Mouse (Mus musculus) layer of hippocampus, adult 8-10 months (tissue): ENCODE results near the gene Nfx1. TPM values are rescaled to one million over a fixed set of nuclear protein-coding genes. Genes with fewer than 3 reads are reported as not detected.
A peak's percentile ranks its signal among the peaks of the same experiment; 100 is the strongest.

Experiments
- DNase-seq, 2 experiments: peaks; one replicate each; pipeline ENCODE4 v3.0.0; 2022; ENCODE audit warnings: low spot score in 2 of 2
- total RNA-seq, 4 experiments: library from RNA; stranded (reverse); gene quantifications; 2 replicates each; pipeline ENCODE4 v1.2.4; 2022

Gene Nfx1
- total RNA-seq, 4 experiments from 2014 or later: 69.6 to 78.0 (median 76.1) TPM

GRCm38 (mm10) chr4:40975678-40976077, 5.0 kb downstream of the Nfx1 start:
- no peak for DNase-seq

GRCm38 (mm10) chr4:40976651-40977050, 5.9 kb downstream of the Nfx1 start:
- DNase-seq: no peak

GRCm38 (mm10) chr4:40979430-40979829, 8.7 kb downstream of the Nfx1 start:
- DNase-seq: no peak

- DNase-seq: no peak
Measured at GRCm38 (mm10) chr4:40982486-40982885, 11.8 kb downstream of the Nfx1 start.

GRCm38 (mm10) chr4:40983686-40984085, 13.0 kb downstream of the Nfx1 start:
- no peak for DNase-seq

DNA sequence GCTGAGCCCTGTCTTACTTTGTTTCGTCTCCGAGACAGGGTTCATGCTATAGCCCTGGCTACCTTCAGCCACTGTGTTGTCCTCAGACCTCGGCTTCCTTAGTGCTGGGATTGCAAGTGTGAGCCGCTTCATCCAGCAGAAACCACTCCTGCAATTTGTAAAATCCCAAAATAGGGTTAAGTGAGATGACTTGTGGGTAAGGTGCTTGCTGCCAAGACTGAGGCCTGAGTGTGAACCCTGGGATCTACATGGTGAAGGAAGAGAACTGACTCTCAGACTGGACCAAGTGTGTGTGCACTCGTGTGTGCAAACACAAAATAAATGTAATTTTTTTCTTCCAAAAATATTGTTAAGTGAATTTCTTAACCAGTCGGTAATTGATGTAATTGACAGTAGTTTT, 18.9 kb downstream of the Nfx1 start:
- DNase-seq: no peak

GRCm38 (mm10) chr4:40996302-40996701, 25.6 kb downstream of the Nfx1 start:
- DNase-seq: no peak

DNA sequence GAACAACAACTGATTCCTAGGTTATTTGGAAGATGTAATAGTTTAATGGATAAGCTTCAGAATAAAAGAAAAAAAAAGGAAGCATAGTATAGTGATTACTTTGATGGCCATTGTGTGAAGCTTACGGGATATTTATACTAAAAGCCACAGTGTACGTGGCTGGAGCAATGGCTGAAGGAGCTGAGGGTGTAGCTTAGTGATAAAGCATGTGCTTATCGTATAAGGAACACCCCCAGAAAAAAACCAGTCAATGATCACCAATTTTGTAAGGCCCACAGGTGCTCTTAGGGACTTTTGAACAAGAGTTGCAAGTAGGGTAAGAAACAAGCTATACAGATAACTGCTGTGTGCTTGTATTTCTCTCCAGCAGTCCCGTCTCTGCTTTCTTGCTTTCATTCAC, 27.2 kb downstream of the Nfx1 start:
- DNase-seq: no peak

DNA sequence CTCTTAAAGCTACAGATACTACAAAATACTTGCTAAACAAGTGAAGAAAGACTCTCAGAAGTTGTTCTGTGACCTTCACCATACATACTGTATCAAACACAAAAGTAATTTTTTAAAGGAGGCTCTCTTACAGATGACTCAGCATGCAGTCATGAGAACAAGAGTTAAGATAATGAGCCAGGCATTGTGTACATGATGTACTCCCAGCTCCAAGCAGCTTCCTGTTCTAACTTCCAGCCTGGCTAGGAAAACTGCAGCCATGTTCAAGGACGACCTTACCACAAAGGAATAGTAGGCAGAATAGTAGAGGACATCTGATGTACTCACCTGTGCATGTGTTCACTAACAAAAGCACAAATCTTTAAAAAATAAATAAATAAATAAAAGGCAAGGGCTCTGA, 29.6 kb downstream of the Nfx1 start:
- no peak for DNase-seq

GRCm38 (mm10) chr4:41000842-41001639, 30.3 kb downstream of the Nfx1 start:
- DNase-seq: no peak

DNA sequence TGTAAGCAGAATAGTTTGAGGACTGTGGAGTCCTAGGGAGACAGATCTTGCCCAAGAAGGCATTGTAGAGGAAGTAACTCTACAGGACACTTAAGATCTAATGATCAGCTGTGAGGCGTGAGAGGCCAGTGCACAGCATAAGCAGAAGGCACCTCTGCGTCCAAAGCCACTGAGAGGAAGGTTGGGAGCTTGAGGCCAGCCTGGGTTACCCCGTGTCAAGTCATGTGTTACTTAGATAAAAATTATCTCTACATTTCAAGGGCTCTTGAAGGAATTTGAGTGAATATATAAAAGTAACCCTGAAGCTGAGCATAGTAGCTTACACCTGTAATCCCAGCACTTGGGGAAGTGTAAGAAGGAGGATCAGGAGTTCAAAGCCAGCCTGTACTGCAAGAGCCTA, 42.6 kb downstream of the Nfx1 start:
- DNase-seq: no peak

GRCm38 (mm10) chr4:41015798-41016197, 45.1 kb downstream of the Nfx1 start:
- DNase-seq: no peak

GRCm38 (mm10) chr4:41021094-41021493, 50.4 kb downstream of the Nfx1 start:
- DNase-seq: no peak

- DNase-seq: no peak
Measured at GRCm38 (mm10) chr4:41026086-41026787, 55.5 kb downstream of the Nfx1 start.

GRCm38 (mm10) chr4:41027872-41028271, 57.2 kb downstream of the Nfx1 start:
- no peak for DNase-seq

GRCm38 (mm10) chr4:41028272-41028671, 57.6 kb downstream of the Nfx1 start:
- no peak for DNase-seq

GRCm38 (mm10) chr4:41029372-41029771, 58.7 kb downstream of the Nfx1 start:
- DNase-seq: peak; percentile 66 to 77

- no peak for DNase-seq
Measured at GRCm38 (mm10) chr4:41031242-41031641, 60.5 kb downstream of the Nfx1 start.

- no peak for DNase-seq
Measured at GRCm38 (mm10) chr4:41037942-41038341, 67.2 kb downstream of the Nfx1 start.

GRCm38 (mm10) chr4:41040983-41041382, 70.3 kb downstream of the Nfx1 start:
- no peak for DNase-seq

DNA sequence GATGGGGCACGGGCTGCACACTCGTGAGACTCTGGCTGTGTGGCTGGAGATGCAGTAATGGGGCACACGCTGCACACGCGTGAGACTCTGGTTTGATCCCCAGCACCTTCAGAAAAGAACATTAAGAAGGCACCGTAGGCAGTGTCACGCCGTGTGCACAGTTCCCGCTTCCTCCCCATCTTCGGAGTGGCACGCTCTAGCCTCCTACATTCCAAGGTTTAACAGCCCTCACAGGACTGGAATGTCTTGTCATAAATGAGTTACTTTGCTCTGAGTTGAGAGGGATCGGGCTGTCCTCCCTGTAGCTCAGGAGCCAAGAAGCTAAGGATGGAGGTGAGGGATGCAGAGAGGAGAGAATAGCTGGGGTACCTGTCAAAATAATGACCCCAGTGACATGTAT, 72.2 kb downstream of the Nfx1 start:
- DNase-seq: no peak

DNA sequence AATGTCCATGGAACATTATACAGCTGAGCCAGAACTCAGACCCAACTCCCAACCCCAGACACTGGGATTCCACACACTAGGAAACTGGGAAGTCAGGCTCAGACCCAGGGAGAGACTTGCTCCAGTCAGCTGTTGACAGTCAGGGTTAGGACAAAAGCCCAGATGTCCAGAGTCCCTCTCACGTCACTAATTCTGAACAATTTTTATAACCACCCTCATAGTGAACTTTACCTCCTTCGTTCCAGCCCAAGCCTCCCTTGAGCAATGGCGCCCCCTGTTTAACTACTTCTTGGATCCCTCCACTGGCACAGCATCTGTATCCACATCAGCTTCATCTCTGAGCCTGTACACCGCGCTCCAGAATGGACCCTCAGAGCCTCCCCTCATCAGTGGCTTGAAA, 73.3 kb downstream of the Nfx1 start:
- DNase-seq: no peak

GRCm38 (mm10) chr4:41045288-41045687, 74.6 kb downstream of the Nfx1 start:
- DNase-seq: no peak
